Mouse (Mus musculus) ovary, postnatal 14 days (tissue): ENCODE data around the gene Gm15557.
A peak's percentile ranks its signal among the peaks of the same experiment; 100 is the strongest.

Experiments used
- DNase-seq: peaks from one replicate; pipeline ENCODE4 v3.0.0; 2022; ENCODE audit warnings: low spot score

Gm15557 gene

GRCm38 (mm10) chr2:155952006-155952405 lies 11.5 kb downstream of the Gm15557 start:
- DNase-seq = peak; percentile 46

- DNase-seq = peak; percentile 83
Observed at GRCm38 (mm10) chr2:155956134-155957059, 15.9 kb downstream of the Gm15557 start, which contains the start of gene Cep250. Gene Cep250 (plus strand): TSS chr2:155956458.

GRCm38 (mm10) chr2:155959981-155960380 lies 19.5 kb downstream of the Gm15557 start:
- DNase-seq = no peak

- DNase-seq = no peak
Observed at GRCm38 (mm10) chr2:155961862-155962261, 21.3 kb downstream of the Gm15557 start.

GRCm38 (mm10) chr2:155962991-155963390 lies 22.5 kb downstream of the Gm15557 start:
- no peak for DNase-seq

GRCm38 (mm10) chr2:155973348-155973747 lies 32.8 kb downstream of the Gm15557 start:
- DNase-seq = no peak

GRCm38 (mm10) chr2:155974087-155974731 lies 33.7 kb downstream of the Gm15557 start:
- DNase-seq = no peak

GRCm38 (mm10) chr2:155979328-155979991 lies 38.9 kb downstream of the Gm15557 start:
- no peak for DNase-seq

- DNase-seq = no peak
Observed at GRCm38 (mm10) chr2:155985776-155986175, 45.2 kb downstream of the Gm15557 start.

- DNase-seq = no peak
Observed at GRCm38 (mm10) chr2:155987131-155987530, 46.6 kb downstream of the Gm15557 start.

GRCm38 (mm10) chr2:155989085-155989484 lies 48.6 kb downstream of the Gm15557 start:
- DNase-seq = no peak

- no peak for DNase-seq
Observed at GRCm38 (mm10) chr2:155991151-155991550, 50.6 kb downstream of the Gm15557 start.

- DNase-seq = peak; percentile 32
Observed at GRCm38 (mm10) chr2:155991863-155992321, 51.4 kb downstream of the Gm15557 start.
